Mouse (Mus musculus) embryonic fibroblast, embryonic 13.5 days (primary cell): ENCODE data around the gene Dbp.

ENCODE experiments used
- CTCF ChIP-seq: IDR thresholded peaks from 2 replicates; pipeline ENCODE4 v1.5.1; 2011; ENCODE audit warnings: mild to moderate bottlenecking, control low read depth, low read length, moderate library complexity, borderline replicate concordance; ENCODE audit not compliant: insufficient read depth
- POLR2A ChIP-seq: IDR thresholded peaks from 2 replicates; pipeline ENCODE4 v1.6.1; 2011; ENCODE audit warnings: low read depth, mild to moderate bottlenecking, control low read depth, low read length, moderate library complexity

DNA sequence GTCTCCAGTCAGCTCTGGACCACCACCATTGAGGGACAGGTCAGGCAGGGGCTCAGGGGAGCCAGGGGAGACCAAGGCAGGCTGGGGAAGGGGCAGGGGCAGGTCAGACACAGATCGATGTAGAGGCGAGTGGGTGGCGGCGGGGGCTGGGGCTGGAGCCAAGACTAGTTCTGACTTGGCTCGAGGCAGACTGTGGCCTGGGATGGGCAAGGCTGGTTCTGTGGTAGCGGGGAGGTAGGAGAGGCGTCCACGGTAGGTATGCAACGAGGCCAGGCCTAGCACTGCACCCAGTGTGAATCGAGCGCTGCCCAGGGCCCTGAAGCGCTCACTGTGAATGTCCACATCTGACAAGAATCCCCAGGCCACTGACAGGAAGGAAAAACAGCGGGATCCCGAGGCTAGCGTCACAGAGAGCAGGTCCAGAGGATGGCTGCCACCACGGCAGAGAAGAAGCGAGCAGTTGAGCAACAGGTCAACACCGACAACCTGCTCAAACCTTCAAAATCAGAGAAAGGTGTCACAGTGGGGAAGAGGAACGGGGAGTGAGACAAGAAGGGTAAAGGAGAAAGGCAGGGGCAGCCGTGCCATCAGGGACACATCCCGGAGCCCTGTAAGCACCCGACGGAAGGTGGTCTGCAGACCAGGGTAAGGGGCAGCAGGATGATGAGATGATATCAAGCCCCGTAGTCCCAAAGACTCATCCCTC, 6.6 kb downstream of the Dbp start:
- TF ChIP-seq POLR2A (no peak; the same call in 1 of the 2 replicates), CTCF (no peak)
